Mouse (Mus musculus) megakaryocyte, embryonic 14.5 days (primary cell): ENCODE data around the gene Tdrd7.

ENCODE experiments used
- FLI1 ChIP-seq: IDR thresholded peaks from 2 replicates; pipeline ENCODE4 v1.6.1; 2012; ENCODE audit warnings: low read length, inconsistent platforms, mixed read lengths
- GATA1 ChIP-seq: IDR thresholded peaks from 3 replicates; pipeline ENCODE4 v1.6.1; 2012; ENCODE audit warnings: mixed read lengths, low read length, inconsistent platforms, borderline replicate concordance

DNA sequence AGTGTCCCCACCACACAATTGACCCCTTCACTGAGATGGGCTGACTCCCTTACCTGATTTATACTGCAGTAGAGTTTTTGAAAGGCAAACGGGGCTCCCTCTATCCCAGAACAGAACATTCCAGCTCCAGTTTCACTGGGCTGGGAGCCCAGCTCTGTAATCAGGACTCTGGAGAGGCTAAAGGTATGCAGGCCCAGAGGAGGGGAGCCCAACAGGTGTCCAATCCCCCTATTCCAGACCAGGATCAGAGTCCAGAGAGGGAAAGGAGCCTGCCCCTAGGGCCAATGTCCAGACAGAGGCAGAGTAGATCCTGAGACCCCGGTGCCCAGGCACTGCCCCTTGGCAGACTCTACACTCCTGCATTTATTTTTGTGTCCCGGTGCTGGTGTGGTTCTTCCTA lies 99.8 kb downstream of the Tdrd7 start:
- TF ChIP-seq GATA1 = no peak
- TF ChIP-seq FLI1 = no peak
